Mouse (Mus musculus) C2C12 (cell line): Measurements from ENCODE around the gene Ubac2.

ENCODE experiments used
- CEBPB ChIP-seq: IDR thresholded peaks from one replicate; pipeline ENCODE4 v1.6.1; 2011; ENCODE audit warnings: low read depth, mild to moderate bottlenecking, control low read depth, moderate library complexity
- CTCF ChIP-seq: IDR thresholded peaks from one replicate; pipeline ENCODE4 v1.5.1; 2011; ENCODE audit not compliant: control insufficient read depth, insufficient read depth, insufficient read length
- FOSL1 ChIP-seq: IDR thresholded peaks from one replicate; pipeline ENCODE4 v1.8.0; 2011; ENCODE audit warnings: mild to moderate bottlenecking, low read length; ENCODE audit not compliant: poor library complexity, insufficient read depth, severe bottlenecking
- MAX ChIP-seq: IDR thresholded peaks from one replicate; pipeline ENCODE4 v1.6.1; 2011; ENCODE audit warnings: mild to moderate bottlenecking, control low read depth
- MYOG ChIP-seq: IDR thresholded peaks from one replicate; pipeline ENCODE4 v1.6.1; 2011; ENCODE audit not compliant: control insufficient read depth, insufficient read length; ENCODE audit errors: extremely low read depth
- USF1 ChIP-seq: IDR thresholded peaks from one replicate; pipeline ENCODE4 v1.6.1; 2011; ENCODE audit warnings: low read depth, mild to moderate bottlenecking, control low read depth, moderate library complexity

DNA sequence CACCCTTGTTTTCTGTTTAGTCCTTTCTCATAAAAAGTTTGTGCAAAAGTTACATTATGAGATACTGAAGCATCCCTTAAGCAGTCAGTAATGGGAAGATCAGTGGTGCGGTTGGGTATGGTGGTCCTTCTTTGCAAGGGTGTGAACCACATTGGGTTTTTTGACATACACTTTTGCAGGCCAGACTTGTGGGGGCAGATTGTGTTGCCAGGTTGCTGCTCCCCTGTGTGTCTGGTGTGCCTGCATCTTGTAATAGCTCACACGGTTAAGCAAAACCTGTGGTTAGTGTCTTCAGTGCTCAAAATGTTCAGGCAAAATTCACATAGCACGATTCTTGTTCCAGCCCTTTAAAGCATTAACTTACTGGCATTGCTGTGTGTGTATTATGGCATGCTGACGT, 16.9 kb downstream of the Ubac2 start:
- no peak for TF ChIP-seq CTCF
- no peak for TF ChIP-seq MYOG
- no peak for TF ChIP-seq USF1
- TF ChIP-seq MAX: no peak
- no peak for TF ChIP-seq CEBPB
- no peak for TF ChIP-seq FOSL1
